Mouse (Mus musculus): ENCODE results near the gene Ddx39. TPM values are rescaled to one million over a fixed set of nuclear protein-coding genes. Genes with fewer than 3 reads are reported as not detected.

Gene Ddx39
- 10 to 100 TPM; 37.5 to 38.4 TPM for total RNA-seq (2021)

DNA sequence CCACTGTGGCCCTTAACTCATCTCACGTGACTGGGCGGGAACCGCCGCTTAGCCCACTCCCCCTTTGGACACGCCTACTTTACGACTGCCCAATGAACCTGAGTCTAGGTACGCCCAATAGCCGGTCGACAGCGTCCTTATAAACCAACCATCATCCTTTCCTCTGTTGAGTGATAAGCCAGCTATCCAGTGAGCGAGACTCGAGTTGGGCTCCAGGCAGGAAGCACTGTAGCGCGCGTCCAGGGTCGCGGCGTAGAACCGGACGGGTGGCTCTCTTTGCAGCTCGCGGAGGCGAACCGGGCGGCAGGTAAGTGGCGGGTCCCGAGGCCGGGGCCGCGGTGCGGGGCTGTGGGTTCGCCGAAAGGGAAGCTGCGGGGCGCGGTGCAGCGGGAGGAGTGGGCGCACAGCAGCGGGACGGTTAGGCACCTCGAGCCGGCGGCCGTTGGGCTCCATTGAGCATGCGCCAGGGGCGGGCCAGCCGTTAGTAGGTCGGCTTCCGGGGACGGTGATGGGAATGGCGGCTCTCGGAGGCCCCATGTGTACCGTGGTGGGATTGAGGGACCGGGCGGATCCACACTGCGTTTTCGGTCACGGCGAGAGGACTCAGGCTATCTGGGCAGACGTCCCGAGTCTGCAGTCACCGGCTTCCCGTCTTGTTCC is at the start of gene Ddx39:
Gene Ddx39, plus strand, starts transcription at position 147 of the 660 bp plus-strand sequence.
- intact Hi-C loops (cut with DNase I) = loop anchor here (2.0 to 5.0 kb wide), 2 partner anchors 16 to 53 kb away; partner anchors contain the start of gene Pkn1
- DNase-seq = peak; percentile 97 to 98

DNA sequence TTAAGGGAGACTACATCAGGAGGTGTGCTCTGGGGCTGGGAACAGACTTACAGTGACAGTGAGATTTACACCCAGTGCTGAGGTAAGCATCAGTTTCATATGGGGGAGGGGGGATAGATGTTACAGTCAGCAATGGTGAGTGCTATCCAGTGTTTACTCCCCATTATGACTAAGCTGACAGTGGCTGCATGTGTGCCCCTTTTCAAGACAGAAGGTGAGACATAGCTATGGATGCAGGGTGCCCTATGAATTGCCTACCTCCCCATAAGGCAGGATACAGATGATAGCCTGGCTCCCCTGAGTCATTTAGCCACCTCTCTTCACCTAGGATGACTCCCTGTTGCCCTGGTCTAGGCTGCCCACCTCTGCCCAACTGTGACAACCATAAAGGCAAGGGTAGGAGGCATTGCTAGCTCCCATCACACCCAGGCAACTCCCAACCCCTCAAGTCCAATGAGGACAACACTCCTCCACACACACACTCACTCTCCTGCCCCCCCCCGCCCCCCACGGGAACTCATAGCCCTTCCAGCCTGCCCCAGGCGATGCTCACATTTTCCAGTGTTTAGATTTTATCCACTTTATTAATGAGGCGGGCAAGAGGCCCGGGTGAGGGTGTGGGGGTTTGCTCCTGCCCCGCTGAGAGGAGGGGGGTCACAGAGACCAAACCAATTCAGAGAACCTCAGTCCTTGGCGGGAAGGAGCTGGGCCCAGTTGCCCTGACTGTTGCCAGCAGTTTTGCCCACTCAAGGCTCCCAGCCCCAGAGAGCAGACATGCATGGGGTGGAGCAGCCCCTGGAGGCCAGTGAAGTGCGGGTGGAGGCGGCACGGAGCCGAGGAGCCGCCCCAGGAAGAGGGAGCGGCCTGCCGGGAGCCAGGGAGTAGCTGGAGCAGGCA is 48.8 kb upstream of the Ddx39 start, which contains the start of gene Ptger1:
Gene Ptger1, plus strand, starts transcription at position 710 of the 897 bp plus-strand sequence.
- intact Hi-C loops (cut with DNase I) = no loop called here
- peak; percentile 67 to 73 for DNase-seq

DNA sequence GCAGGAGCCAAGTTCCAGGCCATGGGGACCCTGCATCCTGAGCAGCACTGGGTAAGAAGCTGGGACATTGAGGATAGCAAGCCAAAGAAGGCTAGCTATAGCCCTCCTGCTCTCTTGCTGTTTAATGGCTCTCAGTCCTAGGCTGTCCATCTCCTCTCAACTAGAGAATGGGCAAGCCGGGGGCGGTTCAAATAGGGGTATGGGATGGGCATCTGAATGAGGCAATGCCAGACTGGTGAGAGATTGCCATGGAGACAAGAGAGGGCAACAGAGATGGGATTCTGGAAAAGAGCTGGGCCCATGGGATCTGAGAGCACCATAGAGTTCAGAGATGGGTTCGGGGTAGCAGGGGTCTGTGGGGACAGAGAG is 48.1 kb upstream of the Ddx39 start:
- DNase-seq = no peak
- intact Hi-C loops (cut with DNase I) = no loop called here

DNA sequence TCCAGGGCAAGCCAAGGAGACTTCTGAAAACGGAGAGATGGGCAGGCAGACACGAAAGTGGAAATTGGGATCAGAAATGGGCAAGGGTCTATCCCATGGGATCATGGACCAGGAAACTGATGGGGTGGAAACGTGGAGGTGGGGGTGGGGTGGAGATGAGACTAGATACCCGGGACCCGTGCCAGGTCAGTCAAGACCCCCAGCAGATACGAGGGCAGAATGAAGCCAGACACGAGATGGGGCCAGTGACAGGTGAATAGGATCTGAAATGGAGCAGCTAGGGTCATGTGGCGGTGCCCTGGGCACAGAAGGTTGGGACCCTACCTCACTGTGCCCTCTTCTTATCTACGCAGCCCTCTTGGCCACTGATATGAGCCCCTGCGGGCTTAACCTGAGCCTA is 47.5 kb upstream of the Ddx39 start:
- no peak for DNase-seq
- intact Hi-C loops (cut with DNase I) = no loop called here

DNA sequence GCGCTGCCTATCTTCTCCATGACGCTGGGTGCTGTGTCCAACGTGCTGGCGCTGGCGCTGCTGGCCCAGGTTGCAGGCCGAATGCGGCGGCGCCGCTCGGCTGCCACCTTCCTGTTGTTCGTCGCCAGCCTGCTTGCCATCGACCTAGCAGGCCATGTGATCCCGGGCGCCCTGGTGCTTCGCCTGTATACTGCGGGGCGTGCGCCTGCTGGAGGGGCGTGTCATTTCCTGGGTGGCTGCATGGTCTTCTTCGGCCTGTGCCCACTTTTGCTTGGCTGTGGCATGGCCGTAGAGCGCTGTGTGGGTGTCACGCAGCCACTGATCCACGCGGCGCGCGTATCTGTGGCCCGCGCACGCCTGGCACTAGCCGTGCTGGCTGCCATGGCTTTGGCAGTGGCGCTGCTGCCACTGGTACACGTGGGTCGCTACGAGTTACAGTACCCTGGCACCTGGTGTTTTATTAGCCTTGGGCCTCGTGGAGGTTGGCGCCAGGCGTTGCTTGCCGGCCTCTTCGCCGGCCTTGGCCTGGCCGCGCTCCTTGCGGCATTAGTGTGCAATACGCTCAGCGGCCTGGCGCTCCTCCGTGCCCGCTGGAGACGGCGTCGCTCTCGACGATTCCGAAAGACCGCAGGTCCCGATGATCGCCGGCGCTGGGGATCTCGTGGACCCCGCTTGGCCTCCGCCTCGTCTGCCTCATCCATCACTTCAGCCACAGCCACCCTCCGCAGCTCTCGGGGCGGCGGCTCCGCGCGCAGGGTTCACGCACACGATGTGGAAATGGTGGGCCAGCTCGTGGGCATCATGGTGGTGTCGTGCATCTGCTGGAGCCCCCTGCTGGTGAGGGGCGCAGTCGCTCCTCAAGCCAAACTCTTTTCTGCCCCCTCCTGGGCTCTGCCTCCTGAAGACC is 46.7 kb upstream of the Ddx39 start:
- intact Hi-C loops (cut with DNase I) = no loop called here
- DNase-seq = peak; percentile 69 to 71

DNA sequence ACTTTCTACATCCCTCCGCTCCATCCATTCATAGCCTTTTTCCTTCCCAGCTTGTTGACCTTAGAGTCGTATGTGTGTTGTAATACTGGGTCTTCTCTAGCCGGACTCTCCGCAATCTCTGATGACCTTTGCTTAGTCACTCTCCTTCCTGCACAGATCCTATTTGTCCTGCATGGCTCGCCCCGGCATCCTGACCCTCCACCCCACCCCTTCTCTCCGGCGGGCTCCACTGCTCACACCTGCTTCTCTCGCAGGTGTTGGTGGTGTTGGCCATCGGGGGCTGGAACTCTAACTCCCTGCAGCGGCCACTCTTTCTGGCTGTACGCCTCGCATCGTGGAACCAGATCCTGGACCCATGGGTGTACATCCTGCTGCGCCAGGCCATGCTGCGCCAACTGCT is 46.0 kb upstream of the Ddx39 start:
- DNase-seq = no peak
- intact Hi-C loops (cut with DNase I) = no loop called here

DNA sequence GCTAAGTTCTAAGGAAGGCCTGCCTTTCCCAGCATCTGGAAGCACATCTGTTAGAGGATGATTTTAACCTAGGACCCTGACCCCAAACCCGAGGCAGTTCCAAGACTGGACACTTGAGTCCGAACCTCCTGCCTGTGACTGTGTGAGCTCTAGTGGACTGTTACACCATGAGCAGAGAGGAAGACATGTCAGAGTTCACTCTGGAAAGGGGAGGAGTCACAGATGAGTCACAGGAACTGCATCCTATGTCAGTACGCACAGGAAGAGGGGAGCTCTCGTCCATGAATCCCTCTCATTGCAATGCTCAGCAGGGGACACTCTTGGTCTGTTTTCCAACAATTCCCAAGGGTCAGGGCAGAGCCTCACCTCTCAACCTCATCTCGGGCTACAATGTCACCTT is 42.0 kb upstream of the Ddx39 start:
- no peak for DNase-seq
- intact Hi-C loops (cut with DNase I) = no loop called here

DNA sequence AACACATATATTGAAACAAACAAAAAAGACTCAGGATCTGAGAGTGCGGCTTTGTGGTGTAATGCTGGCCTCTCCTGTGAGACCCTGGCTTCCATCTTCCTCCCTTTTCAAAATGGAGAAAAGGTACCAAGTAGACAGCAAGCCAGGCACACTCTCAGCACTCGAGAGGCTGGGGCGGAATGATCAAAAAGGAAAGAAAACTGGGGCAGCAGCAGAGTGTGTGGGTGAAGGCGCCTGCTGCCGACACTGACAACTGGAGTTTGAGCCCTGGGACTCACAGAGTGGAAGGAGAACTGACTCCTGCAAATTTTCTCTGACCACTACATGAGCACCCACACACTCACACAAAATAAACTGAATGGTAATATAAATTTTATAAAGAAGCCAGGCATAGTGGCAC is 40.5 kb upstream of the Ddx39 start:
- no peak for DNase-seq
- intact Hi-C loops (cut with DNase I) = no loop called here

DNA sequence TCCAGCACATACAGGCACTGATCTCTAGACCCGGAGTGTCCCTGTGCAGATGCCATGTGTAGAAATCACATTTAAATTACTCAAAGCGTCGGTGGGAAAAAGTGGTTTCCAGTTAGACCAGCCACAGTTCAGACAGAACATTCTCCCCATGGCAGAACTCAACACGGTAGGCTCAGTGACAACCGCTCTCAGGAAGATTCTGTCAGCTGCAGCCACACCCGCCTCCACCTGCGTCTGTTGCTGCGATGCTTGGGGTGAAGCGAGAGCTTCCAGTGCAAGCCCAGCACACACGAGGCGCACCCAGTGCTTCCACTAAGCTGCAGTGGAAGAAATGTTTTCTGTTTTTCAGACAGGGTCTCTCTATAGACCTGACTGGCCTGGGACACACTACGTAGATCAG is 35.1 kb upstream of the Ddx39 start:
- intact Hi-C loops (cut with DNase I) = no loop called here
- DNase-seq = no peak

DNA sequence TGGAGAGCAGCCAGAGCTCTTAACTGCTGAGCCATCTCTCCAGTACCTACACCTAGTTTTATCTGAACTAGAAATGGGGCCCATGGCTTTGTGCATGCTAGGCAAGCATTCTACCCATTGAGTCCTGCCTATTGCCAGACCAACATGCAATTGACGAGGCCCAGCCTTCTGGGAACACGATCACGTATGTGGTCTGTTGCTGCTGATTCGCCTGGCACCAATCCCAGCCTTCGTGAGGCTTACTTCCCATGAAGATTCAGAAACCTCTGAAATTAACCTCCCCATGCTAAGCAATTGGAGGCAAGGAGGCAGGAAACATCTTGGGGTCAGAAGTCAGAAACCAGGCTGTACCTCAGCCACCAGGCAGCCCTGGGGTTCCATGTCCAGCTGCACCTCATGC is 34.4 kb upstream of the Ddx39 start:
- intact Hi-C loops (cut with DNase I) = no loop called here
- no peak for DNase-seq

DNA sequence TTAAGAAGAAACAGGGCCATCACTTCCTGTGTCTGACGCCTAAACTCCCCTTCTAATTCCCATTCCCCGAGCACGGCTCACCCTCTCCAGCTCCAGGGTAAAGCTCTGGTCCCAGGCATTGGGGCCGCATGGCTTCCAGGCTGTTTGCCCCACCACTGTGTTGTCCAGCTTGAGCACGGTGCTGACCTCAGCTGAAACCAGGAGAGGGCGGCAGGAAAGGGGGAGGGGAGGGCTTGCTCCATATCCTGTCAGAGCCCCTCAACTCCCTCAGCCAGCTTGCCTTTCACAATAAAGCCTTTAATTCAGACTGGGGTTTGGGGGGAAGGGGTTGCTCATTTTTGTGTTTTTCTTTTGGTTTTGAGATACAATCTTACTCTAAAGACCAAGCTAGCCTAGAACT is 33.9 kb upstream of the Ddx39 start:
- no peak for DNase-seq
- intact Hi-C loops (cut with DNase I) = no loop called here

DNA sequence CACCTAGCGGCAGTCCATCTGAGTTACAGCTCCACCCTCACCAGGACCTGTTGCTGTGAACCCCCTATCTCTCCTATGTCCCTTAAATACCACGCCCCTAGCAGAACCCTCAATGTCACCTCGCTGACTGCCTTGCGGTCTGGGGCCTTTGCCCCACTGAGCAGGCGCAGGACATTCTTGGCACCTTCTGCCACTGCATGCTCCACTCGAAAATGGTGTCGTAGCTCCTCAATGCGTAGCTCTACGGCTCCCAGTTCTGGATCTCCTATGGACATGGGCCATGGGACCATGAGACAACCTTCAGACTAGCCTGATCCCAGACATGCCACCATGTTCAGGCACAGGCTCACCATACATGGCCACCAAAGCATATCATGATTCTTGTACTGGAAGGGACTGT is 30.5 kb upstream of the Ddx39 start:
- intact Hi-C loops (cut with DNase I) = no loop called here

DNA sequence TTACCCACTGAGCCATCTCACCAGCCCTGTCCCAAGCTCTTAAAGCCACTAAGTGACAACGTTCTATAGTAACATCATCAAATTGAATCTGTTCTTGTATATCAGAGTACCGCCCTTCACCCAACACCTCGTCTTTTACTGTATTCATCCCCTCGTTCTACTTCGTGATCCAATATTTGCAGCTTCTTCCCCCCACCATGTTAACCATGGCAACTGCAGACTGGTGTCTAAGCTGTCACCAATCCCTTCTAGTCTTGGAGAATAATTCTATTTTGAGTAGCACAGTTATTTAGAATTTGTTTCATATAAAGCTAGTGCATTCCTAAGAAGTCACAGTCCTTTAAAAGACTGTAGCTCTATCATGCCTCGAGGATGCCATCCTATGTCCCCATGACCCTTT is 25.7 kb upstream of the Ddx39 start:
- intact Hi-C loops (cut with DNase I) = no loop called here
- DNase-seq = no peak

More for the DNA sequence above, 30.5 kb upstream of the Ddx39 start:
- no peak for DNase-seq

DNA sequence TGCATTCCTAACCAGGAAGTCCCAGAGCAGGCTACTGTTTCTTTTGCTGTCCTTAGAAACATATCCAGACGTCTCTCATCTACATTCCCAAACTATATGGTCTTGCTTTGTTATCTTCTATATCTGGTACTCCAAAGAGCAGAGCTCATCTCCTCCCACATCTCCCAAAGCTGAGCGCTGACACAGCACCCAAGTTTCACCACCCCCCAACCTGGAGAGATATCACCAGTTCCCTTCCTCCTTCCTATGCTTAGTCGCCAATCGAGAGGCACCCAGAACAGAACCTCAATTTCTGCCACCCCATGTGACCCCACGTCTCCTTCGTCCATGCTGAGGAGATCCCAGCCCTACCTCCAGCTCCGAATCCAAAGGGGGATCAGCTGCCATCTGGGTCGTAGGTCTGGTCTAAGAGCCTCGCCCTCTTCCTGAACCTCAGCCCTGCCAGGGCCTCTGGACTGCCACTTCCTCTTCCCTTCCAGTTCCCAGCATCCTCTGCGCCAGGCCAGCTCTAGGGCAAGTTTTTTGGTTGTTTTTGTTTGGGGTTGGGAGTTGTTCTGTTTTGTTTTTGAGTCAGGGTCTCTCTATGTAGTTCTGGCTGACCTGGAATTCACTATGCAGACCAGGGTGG is 21.3 kb upstream of the Ddx39 start:
- intact Hi-C loops (cut with DNase I) = no loop called here
- DNase-seq = no peak

DNA sequence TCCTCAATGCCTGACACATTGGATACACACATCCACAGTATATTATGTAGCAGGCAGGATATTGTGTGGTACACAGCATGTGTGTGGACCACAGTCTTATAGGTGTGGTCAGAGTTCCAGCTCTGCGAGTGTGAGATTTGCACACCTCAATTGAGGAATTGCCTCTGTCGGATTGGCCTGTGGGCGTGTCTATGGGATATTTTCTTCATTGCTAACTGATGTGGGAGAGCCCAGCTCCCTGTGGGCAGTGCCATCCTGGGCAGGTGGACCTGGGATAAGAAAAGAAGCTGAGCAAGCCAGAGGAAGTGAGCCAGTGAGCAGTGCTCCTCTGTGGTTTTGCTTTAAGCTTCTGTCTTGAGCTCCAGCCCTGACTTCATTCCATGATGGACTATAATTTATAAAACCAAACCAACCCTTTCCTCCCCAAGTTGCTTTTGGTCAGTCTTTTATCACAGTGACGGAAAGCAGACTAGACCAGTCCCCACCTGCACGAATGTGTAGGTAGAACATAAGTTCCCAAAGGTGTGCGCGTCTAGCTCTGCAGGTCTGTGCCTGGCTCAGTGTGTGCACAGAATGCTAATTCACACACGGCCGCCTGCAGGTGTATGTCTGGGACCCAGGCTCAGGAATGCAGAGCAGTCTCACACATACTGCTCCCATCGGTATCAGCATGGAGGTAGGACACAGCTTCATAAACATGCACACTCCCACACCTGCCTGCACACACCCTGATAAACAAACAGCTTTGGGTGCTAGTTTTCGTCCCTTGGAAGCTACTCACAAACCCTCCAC is 20.4 kb upstream of the Ddx39 start:
- intact Hi-C loops (cut with DNase I) = no loop called here
- no peak for DNase-seq

DNA sequence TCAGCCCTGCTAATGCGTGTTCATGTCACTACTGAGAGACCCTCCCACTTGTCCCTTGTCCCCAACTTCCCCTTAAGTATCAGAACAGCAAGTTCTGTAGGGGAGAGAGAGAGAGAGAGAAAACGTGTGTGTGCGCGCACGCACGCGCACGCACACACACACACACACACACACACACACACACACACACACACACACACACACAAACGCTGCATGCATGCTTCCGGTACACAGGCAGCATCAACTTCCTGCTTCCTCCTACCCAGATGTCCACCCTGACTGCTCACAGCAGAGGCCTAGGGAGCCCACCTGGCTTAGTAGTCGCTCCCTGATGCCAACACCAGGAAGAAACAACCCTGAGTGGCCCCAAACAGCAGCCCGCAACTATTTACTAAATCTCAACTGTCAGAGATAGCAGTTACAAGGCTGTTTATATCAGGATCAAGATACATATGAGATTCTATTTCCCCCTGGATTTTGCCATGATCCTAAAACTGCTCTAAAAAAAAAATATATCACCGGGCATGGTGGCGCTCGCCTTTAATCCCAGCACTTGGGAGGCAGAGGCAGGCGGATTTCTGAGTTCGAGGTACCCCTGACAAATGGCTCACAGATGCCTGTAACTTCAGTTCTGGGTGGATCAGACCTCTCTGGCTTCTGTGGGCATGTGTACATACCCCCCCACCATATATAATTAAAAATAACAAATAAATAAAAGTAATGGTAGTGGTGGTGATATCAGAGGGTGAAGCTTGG is 19.4 kb upstream of the Ddx39 start:
- peak; percentile 28 to 38 for DNase-seq
- intact Hi-C loops (cut with DNase I) = no loop called here

DNA sequence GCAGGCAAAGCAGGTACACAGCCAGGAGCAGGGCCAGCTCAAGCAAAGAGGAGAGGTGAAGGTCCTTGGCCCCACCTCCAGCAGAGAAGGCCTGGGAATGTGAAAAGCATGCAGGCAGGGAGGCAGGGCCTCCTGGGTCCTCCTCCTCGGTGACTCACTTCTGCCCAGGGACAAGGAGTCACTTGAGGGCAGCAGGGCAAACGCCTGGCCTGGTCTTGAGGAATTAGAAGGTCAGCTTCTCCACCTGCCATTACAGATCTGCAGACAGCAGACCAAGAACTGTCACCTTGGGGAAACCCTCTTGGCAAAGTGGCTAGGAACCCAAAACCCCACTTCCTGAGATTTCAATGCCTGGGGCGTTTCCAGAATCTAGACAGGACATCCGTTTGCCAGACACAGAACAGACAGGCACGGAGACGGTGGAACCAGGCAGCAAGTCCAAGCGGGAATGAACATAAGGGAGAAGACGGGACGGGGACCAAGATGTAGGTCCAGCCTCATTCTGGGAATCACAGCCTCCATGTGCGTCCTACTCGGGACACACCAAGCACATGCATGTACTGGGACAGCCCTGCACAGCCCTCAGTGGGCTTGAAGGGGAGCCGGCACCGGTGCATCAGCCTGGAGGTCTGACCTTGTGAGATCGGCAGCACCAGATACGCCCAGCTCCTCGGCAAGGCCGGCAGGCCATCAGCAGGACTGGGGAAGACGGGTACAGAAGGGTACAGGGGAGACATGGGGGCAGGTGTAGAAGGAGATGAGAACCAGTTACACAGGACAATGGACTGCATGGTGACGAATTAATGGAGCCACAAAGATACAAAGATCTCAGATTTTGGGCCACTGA is 17.4 kb upstream of the Ddx39 start:
- intact Hi-C loops (cut with DNase I) = loop anchor here (2.0 kb wide), 1 partner anchor 17 kb away; the partner anchor contains the start of gene Ddx39
- DNase-seq = peak; percentile 67 to 70

DNA sequence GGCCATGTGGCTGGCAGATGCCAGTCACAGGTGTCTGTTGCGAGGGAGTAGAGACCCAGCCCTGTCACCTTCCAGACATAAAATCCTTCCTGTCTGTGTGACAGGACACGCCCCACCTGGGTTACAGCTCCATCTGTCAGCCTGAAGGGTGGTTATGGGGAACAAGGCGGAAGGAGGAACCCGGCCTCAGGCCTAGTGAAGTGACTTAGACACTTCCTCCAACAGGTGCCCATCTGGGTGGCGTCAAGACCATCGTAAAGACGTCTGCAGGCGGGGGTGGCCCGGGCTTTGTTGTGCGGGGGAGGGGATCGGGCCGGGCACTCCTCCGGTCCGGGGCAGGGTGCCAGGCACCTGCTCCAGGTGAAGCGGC is 16.7 kb upstream of the Ddx39 start:
- DNase-seq = peak; percentile 54 to 55
- intact Hi-C loops (cut with DNase I) = loop anchor here (2.0 kb wide), 1 partner anchor 17 kb away; the partner anchor contains the start of gene Ddx39

Data from heart, postnatal 10 days (tissue).